Mouse (Mus musculus) right cerebral cortex, postnatal 25 days (tissue): ENCODE results near the gene Mybbp1a.

Experiments used
- DNase-seq: peaks from one replicate; pipeline ENCODE4 v3.0.0; 2022

Mybbp1a gene

DNA sequence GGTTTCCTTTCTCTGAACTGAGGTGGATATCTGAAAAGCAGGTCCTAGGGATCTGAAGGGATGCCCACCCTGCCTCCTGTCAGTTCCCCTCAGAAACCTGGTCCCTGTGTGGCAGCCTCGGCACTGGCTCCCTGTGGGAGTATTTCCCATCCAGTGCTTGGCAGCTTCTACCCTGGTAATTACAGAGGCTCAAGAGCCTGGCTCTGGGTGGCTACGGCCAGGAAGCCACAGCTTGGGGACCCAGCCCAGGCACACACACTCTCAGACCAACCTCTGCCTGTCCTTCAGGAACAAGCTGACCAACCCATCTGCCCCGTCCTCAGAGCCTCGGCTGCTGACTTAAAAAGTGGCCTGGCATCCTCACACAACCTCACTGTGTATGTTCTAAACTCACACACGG, 40.2 kb downstream of the Mybbp1a start:
- no peak for DNase-seq

DNA sequence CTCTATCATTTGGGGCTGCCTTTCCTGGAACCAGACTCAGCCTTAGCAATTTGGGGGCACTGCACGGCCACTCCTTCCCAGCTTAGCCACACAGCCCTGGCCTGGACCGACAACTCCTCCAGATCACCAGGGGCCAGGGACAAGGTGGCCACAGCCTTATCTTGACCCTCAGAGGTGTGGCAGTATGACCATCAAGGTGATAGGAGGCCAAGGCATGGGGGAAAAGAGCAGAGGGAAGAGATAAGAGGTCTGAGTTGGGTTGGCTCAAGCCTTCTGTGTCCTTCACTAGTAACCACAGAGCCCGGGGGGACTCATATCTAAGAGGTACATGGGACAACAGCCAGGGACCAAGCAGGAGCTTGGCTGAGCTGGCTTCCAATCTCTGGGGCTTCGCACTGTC, 40.8 kb downstream of the Mybbp1a start:
- DNase-seq: no peak

DNA sequence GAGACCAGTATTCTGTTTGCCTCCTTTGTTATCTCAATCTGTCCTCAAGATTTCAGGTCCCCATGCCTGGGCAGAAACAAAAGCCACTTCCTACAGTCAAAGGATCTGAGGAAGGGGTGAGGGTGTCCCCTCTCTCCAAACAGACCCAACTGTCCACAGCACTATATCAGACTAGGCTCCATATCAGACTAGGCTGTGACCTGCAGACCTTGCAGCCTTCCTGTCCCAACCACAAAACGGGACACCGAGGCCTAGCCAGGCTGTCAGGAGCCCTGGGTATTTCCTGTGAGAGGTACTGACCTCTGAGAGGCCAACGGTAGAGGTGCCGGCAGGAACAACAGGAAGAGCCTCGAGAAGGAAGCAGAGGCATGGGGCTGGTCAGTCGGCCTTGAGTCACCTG, 43.4 kb downstream of the Mybbp1a start:
- no peak for DNase-seq

DNA sequence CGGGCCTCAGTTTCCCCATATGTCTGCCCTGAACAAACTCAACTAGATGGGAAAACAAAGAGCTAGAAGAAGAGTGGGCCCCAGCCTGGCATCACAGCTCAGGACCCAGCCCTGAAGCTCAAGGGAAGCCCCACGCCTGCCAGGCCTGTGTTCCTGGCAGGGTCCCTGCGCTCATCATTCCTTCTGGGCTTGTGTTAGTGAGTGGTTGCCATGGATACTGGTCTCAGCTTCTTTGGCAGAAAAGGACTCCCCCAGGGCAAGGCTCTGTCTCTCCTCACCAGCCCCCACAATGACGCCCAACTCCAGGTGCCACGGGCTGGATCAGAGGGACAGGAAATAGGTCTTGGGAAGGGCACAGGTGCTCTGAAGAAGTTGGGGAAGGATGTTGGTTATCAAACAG, 44.0 kb downstream of the Mybbp1a start:
- peak; percentile 37 for DNase-seq

DNA sequence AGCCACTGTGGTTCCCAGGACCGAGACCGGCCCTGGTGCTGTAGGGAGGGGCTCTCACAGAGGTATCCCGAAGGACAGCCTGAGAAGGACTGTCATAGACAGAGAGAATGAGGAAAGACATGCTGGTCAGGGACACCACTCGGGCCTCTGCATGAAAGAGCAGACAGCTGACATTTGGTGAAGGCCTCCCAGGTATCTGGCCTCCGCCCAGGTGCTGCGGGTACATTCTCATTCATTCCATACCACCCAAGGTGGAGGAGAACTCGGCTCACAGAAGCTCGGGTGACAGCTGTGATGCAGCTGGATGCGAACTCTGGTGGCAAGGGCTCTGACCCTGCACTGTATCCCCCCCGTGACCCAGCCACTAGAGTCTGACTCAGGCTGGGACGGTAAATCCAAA, 44.8 kb downstream of the Mybbp1a start:
- DNase-seq: no peak

DNA sequence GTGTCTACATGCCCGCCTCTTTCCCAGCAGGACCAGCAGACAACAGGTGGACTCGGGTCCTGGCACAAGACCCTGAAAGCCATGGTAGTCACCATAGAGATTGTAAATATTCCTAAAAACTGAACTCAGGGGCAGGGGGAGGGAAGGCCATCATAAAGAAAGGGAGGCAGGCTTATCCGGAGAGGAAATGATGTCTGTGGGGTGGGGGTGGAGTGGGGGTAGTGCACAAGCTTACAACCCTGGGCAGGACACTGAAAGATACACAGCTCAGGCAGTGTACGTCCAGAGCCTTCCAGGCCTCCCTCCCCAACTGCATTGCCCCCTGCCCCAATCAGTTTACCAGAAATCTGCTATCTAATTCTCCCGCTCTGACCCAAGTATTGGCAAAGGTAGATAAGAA, 46.0 kb downstream of the Mybbp1a start:
- DNase-seq: no peak

DNA sequence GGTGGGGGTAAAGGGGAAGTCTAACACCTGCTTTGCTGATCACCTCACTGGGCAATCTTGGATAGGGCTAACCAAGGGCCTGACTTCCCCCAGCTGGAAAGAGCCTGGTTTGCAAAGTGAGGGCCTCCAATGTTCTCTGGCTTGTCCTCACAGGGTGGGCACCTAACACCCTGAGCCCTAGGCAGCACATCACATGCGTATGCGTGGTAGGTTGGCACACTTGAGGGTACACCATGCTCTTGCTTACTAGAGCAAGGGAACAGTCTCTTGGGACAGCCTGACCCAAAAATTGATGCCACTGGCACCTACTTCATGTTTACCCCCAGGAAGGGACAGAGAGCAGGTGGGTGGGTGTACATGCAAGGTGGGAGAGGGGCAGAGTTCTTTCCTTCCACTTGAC, 46.6 kb downstream of the Mybbp1a start:
- no peak for DNase-seq

DNA sequence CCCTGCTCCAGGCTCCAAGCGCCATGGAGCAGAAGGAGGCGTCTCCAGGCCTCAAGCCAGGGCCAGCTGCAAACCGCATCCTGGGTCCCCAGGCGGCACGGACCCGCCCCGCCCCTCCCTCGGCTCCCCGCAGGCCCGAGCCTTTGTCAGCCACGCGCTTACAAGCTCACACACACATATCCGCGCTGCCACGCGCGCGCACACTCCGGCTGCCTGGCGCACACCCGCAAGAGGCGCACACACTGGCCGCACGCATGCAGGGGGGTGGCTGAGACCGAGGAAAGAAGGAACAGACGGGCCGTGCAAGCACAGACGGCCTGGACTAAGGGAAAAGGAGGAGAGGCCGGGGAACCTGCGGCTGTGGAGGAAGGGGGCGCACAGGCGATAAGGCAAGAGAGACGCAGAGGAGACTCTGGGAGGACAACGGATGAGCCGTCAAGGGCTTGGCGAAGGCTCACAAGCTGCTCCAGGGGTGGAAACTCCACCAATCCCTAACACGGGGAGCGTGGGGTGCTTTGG, 47.7 kb downstream of the Mybbp1a start:
- DNase-seq: peak; percentile 82

DNA sequence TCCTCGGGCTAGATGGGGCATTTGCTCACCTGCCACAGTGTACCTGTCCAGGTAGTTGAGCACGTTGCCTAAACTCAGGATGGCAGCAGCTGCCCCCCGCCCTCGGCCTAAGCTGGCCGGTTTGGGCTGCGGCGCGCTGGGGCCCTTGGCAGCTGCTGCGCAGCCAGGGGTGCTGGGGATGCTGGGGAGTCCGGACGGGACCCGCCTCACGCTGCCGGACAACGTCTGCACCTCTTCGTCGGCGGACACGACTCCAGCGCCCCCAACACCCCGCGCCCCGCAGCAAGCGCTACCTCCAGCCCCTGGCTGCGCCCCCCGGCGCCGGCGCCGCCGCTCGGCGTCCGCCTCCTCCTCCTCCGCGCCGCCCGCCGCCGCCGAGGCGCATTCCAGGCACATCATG, 48.2 kb downstream of the Mybbp1a start:
- peak; percentile 38 for DNase-seq

DNA sequence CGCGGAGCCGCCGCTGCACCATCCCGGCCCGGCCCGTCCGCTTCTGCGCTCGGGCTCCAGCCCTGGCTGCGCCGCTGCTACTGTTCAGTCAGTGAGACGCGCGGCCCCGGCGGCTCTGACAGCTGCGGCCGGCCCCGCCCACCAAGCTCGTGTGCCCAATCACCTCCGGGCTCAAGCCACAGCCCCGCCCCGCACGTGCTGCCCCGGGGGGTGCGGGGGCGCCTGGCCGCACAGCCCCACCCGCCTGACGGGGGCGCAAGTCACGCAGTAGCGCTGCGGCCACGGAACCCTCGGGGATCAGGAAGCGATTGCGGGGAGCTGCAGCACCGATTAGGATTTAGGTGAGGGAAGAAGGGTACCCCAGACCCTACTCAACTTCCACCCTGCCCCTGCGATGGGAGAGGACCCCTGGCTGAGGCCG, 48.7 kb downstream of the Mybbp1a start, which contains the start of gene Spns2:
Gene Spns2, minus strand, starts transcription at position 24 of the 421 bp plus-strand sequence.
- DNase-seq: peak; percentile 94

DNA sequence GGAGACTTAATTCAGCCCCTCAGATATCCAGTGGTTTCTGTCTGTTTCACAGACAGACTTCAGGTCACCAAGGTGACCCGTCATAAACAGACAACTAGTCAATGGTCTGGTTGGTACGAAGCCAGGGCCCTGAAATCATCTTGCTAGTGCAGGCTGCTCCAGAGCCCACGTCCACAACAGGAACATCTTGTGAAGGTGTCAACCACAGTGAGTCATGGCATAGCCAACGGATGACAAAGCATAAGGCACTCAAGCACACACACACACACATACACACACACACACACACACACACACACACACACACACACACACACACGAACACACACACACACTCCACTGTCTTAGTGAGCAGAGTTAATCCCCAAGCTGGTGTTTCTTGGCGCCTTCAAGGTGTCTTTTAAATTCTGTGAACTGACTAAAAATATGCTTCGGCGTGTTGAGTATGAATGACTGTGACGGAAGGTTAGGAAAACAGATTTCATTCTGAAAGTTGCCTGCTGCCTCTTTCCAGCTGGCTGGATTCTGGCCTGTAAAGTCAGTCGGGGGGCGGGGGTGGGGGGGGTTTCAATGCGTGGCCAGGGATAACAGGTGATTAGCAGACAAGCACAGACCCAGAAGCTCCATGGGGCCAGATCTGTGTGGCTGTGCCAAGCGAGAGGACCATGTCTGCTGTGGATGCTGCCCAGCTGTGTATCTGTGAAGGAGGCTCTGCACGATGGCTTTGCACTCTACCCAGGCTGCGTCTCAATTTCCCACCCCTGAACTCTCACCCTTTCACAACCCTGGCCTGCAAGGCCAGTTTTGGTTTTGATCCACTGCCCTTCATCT, 50.2 kb downstream of the Mybbp1a start:
- peak; percentile 71 for DNase-seq

DNA sequence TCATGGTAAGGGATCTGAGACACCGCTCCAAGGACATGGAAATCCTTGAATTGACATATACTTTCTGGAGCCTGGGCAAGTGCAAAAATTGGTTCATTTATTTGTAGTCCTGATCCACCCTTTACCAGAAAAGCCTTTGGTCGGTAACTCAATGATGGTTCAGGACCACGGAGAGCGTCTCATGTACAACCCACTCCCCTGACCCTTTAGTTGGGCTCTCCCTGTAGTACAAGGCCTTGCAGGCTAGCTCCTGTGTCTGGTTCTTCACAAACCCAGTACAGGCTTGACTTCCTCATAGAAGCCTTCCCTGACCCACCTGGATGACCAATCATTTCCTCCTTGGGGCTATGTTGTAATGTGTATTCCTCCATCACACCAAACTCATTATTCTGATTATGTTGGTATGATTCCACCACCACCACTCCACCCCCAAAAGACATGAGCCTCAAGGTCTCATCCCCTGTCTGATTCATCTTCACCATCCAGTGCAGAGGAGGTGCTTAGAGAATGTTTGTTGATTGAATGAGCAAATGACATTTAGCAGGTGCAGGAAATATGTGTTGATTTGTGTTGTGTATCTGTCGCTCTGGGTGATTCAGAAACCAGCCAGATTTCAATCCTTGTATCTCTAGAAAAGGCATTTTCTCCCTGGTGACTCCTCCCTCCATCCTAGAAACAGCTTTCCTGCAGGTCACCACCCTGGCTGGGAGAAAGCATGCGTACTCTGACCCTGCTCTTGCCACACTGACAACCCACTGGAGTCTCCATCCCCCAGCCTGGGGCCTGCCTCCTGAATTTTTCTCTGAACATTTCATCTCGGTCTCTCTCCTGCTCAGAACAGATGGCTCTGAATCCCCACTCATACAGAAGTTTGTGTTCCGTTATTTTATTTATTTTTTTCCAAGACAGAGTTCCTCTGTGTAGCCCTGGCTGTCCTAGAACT, 53.2 kb downstream of the Mybbp1a start:
- DNase-seq: no peak

DNA sequence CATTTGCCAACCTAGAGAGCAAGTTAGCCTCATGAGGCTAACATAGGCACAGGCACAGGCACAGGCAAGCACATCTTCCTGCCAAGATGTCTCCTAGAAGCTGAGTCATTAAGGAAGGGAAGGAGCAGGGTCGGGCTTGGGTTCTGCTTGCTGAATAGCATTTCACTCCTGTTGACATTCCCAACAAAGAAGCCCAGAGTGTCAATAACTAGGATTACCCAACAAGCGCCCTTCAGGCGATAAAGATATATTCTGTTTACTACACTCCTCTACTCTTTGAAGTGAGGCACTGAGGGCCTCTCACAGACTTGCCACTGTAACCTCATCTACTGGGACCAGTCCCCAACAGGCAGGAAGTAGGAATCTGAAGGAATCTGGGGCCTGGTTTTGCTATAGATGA, 54.9 kb downstream of the Mybbp1a start:
- DNase-seq: no peak

DNA sequence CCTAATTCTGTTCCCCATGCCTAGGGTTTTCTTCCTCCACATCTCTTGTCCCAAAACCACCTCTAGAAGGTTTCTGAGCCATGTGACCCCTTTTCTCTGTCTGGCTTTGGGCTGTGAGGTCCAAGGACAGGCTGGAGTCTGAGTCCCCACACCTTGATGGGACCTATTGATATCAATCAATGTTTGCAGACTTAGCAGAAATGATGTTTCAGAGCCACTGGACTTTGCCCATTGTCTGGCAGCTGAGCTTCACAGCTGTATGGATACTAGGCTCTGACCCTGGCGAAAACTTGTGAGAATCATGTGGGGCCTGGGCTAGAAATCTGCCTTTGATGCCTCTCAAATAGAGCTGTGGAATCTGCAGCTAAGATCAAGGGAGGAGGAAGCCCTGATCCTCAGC, 55.6 kb downstream of the Mybbp1a start:
- DNase-seq: no peak

DNA sequence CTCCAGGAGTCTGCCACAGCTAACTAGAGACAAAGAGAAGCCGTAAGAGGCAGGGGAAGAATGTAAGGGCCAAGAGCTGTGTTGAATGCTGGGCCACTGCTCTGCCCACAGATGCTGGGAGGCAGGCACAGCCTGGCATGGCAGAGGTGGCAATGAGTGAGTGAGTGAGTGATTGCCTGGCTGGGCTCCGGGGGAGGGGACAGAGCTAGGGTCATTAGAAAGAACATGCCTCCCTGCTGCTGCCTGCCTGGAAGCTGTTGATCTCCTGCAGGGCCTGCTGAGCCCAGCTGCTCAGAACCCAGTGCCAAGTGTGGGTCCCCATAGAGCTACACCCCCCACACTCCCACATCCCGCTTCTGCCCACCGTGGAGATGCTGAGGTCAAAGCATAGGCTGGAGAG, 56.2 kb downstream of the Mybbp1a start:
- DNase-seq: no peak

DNA sequence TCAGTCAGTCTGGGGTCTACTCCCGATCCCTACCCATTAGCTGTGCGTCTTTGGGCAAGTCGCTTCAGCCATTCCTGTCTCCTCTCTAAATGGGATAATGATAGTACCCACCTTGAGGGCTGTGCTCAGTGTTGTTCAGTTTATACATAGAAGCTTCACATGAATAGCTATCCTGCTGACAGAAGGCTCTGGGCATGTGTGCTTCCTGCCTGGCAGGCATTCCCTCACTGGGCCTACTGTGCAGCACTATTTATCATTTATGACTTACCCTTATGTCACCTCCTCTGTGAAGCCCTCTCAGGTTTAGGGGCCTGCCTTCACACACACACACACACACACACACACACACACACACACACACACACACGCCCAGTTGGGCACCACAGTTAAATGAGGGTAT, 59.0 kb downstream of the Mybbp1a start:
- DNase-seq: no peak
